Mouse (Mus musculus) small intestine, adult 2 months (tissue): ENCODE results near the gene Trim2. TPM values are rescaled to one million over a fixed set of nuclear protein-coding genes. Genes with fewer than 3 reads are reported as not detected.

Experiments used
- H3K27ac ChIP-seq: fragments of 200-500 bp; 2 replicates; pipeline ENCODE4 v1.5.1; 2012; ENCODE audit warnings: low read depth, low read length, control low read depth, inconsistent platforms; ENCODE audit not compliant: insufficient read depth
- H3K27me3 ChIP-seq: fragments of 200-500 bp; 2 replicates; pipeline ENCODE4 v1.6.1; 2012; ENCODE audit warnings: mild to moderate bottlenecking, moderate library complexity, low read length, inconsistent platforms; ENCODE audit not compliant: control insufficient read depth, insufficient read depth
- H3K36me3 ChIP-seq: fragments of 200-500 bp; 2 replicates; pipeline ENCODE4 v1.6.1; 2012; ENCODE audit warnings: mild to moderate bottlenecking, low read length, control low read depth, inconsistent platforms; ENCODE audit not compliant: control insufficient read depth, insufficient read depth
- H3K4me1 ChIP-seq: fragments of 200-500 bp; 2 replicates; pipeline ENCODE4 v1.6.1; 2012; ENCODE audit warnings: low read length, inconsistent platforms, mixed read lengths; ENCODE audit not compliant: control insufficient read depth, insufficient read depth, insufficient read length
- H3K4me3 ChIP-seq: fragments of 200-500 bp; 2 replicates; pipeline ENCODE4 v1.5.1; 2012; ENCODE audit warnings: low read depth, mild to moderate bottlenecking, control low read depth, inconsistent platforms, low read length, moderate library complexity
- CTCF ChIP-seq: fragments of 200-500 bp; IDR thresholded peaks from 2 replicates; pipeline ENCODE4 v1.5.1; 2012; ENCODE audit warnings: low read depth, mild to moderate bottlenecking, control low read depth, inconsistent platforms, low read length, moderate library complexity, mixed read lengths; ENCODE audit not compliant: insufficient replicate concordance, insufficient read length; ENCODE audit errors: extremely low read depth
- POLR2A ChIP-seq: fragments of 200-500 bp; IDR thresholded peaks from 2 replicates; pipeline ENCODE4 v1.6.1; 2012; ENCODE audit warnings: low read depth, mild to moderate bottlenecking, control low read depth, inconsistent platforms, low read length, moderate library complexity
- WGBS: fragments of 180-500 bp; shearing (Covaris S2); methylation state at CpG from one replicate; pipeline ENCODE4 v1.1.7; 2018; 5-methylcytosine and 5-hydroxymethylcytosine counted together
- polyA plus RNA-seq: library from polyadenylated mRNA; depleted of rRNA; stranded (reverse); fragments of >200 nt; gene quantifications from 2 replicates; pipeline ENCODE4 v1.2.3, GENCODE M21; 2012

Trim2 gene
- polyA plus RNA-seq, 1 experiment = 52.4 TPM

GRCm38 (mm10) chr3:84246421-84246861 lies 60.2 kb downstream of the Trim2 start:
- Histone ChIP-seq H3K4me3 (no peak overlapping the region), H3K27me3 (no peaks in the 10 kb centered on the region), H3K4me1 (peaks cover 14% of the 10 kb centered on the region; the same call in 1 of the 2 replicates), H3K36me3 (no peaks in the 10 kb centered on the region; the same call in 1 of the 2 replicates), H3K27ac (no peak overlapping the region)
- 84% methylated on average over 7 of the region's 7 CpGs for WGBS
- TF ChIP-seq CTCF (no peak), POLR2A (no peak)

GRCm38 (mm10) chr3:84243116-84243515 lies 63.6 kb downstream of the Trim2 start:
- Histone ChIP-seq H3K27ac (no peak overlapping the region), H3K27me3 (no peaks in the 10 kb centered on the region), H3K36me3 (no peaks in the 10 kb centered on the region), H3K4me3 (no peak overlapping the region), H3K4me1 (peaks cover 3% of the 10 kb centered on the region; the same call in 1 of the 2 replicates)
- WGBS = 69% methylated on average over 3 of the region's 3 CpGs
- TF ChIP-seq CTCF (no peak), POLR2A (no peak)

- no peaks in the 10 kb centered on the region for H3K36me3 ChIP-seq
- no peak overlapping the region for H3K27ac ChIP-seq
- H3K4me1 ChIP-seq = no peaks in the 10 kb centered on the region
- H3K27me3 ChIP-seq = no peaks in the 10 kb centered on the region
- TF ChIP-seq POLR2A (no peak), CTCF (no peak)
- WGBS = 86% methylated on average over 4 of the region's 4 CpGs
- no peak overlapping the region for H3K4me3 ChIP-seq
These were observed 64.2 kb downstream of the Trim2 start for GRCm38 (mm10) chr3:84242497-84242896.

- Histone ChIP-seq H3K27me3 (no peaks in the 10 kb centered on the region), H3K36me3 (no peaks in the 10 kb centered on the region), H3K27ac (no peak overlapping the region), H3K4me3 (no peak overlapping the region), H3K4me1 (no peaks in the 10 kb centered on the region)
- 93% methylated on average over 4 of the region's 4 CpGs for WGBS
- TF ChIP-seq POLR2A (no peak), CTCF (no peak)
These were observed 65.6 kb downstream of the Trim2 start for GRCm38 (mm10) chr3:84241098-84241497.

GRCm38 (mm10) chr3:84235420-84236304 lies 71.0 kb downstream of the Trim2 start:
- Histone ChIP-seq H3K27ac (peak overlapping the region; percentile 66), H3K36me3 (no peaks in the 10 kb centered on the region), H3K4me3 (no peak overlapping the region), H3K4me1 (peaks cover 35% of the 10 kb centered on the region), H3K27me3 (no peaks in the 10 kb centered on the region)
- WGBS = 42% methylated on average over 10 of the region's 10 CpGs
- no peak for TF ChIP-seq POLR2A
- TF ChIP-seq CTCF = no peak

GRCm38 (mm10) chr3:84234562-84234961 lies 72.1 kb downstream of the Trim2 start:
- no peak overlapping the region for H3K4me3 ChIP-seq
- no peaks in the 10 kb centered on the region for H3K27me3 ChIP-seq
- peak overlapping the region; percentile 66 for H3K27ac ChIP-seq
- peaks cover 40% of the 10 kb centered on the region for H3K4me1 ChIP-seq
- TF ChIP-seq POLR2A = no peak
- TF ChIP-seq CTCF = no peak
- peaks cover 1% of the 10 kb centered on the region; the same call in 1 of the 2 replicates for H3K36me3 ChIP-seq
- 26% methylated on average over 4 of the region's 4 CpGs for WGBS

- H3K27me3 ChIP-seq = no peaks in the 10 kb centered on the region
- H3K36me3 ChIP-seq = peaks cover 1% of the 10 kb centered on the region; the same call in 1 of the 2 replicates
- H3K27ac ChIP-seq = no peak overlapping the region
- TF ChIP-seq CTCF (no peak), POLR2A (no peak)
- H3K4me3 ChIP-seq = no peak overlapping the region
- 90% methylated on average over 5 of the region's 5 CpGs for WGBS
- H3K4me1 ChIP-seq = peaks cover 42% of the 10 kb centered on the region
These were observed 72.8 kb downstream of the Trim2 start for GRCm38 (mm10) chr3:84233663-84234415.
